Mouse (Mus musculus): ENCODE data around the gene Mrgbp.

Gene Mrgbp

DNA sequence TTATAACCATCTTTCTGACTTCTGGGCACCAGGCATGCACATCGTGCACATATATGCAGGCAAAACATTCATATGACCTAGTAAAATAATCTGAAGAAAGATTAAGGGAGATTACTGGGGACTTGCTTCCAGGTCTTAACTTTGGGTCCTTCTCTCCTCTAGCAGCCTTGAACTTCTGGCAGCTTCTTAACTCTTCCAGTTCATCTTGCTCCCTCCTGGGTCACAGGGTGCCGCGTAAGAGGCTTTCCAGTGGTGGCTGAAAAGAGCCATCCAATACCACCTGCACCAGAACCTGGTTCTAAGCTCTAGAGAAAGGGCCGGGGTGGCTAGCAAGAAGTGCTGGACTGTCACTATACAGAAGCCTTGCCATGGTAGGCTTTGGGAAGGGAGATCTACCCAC, 16.4 kb downstream of the Mrgbp start, which contains the start of gene Col9a3:
Col9a3 (plus strand) TSS at position 301 of the 400 bp plus-strand sequence.
- no peak for DNase-seq

GRCm38 (mm10) chr2:180598157-180598705, 17.1 kb downstream of the Mrgbp start:
- DNase-seq, result no peak

DNA sequence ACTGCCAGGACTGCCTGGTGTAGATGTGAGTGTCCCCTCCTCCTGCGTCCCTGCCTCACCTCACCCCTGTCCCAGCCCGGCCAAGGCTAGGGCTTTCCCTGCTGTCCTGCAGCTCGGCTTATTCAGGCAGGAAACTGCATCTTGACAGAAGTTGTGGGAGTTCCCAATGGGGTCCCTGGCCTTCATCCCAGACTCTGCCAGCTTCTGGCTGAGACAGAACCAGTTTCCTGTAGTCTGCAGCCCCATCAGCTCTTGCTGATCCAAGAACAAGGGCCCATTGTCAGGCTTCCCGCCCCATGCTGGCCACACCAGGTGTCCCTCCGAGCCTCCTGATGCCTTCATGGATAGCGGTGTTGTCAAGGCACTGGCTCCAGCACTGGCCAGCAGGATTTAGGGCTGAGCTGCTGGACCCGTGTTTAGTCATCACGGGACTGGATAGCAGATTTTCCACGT, 19.5 kb downstream of the Mrgbp start:
- peak; percentile 36 for DNase-seq

DNA sequence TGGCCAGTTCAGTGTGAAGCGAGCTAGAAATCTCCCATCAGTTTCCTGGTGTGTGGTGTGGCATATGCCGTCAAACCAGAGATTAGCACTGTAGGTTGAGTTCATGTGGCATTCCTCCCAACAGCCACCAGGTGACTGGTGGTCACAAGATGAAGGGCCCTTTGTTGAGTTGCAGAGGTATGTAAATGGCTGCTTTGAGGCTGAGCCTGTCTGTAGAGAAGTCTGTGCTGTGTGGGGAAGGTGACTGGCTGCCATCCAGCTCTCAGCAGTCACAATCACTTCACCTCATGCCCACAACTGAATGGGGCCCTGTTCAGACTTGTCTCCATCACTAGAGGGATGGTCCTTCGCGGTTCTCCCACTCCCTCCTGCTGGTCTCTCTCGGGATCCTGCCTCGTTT, 23.7 kb downstream of the Mrgbp start:
- DNase-seq, result no peak

- DNase-seq, result no peak
These were observed 29.2 kb downstream of the Mrgbp start for GRCm38 (mm10) chr2:180610283-180610682.

- DNase-seq, result no peak
These were observed 30.8 kb downstream of the Mrgbp start for GRCm38 (mm10) chr2:180611882-180612281.

Data from kidney, postnatal 10 days (tissue).